Mouse (Mus musculus) right cerebral cortex, postnatal 10 days (tissue): Measurements from ENCODE around the gene Egf.
A peak's percentile ranks its signal among the peaks of the same experiment; 100 is the strongest.

Experiments used
- DNase-seq, 2 experiments: peaks; one replicate each; pipeline ENCODE4 v3.0.0; 2021; ENCODE audit warnings: low spot score in 2 of 2

Gene Egf

DNA sequence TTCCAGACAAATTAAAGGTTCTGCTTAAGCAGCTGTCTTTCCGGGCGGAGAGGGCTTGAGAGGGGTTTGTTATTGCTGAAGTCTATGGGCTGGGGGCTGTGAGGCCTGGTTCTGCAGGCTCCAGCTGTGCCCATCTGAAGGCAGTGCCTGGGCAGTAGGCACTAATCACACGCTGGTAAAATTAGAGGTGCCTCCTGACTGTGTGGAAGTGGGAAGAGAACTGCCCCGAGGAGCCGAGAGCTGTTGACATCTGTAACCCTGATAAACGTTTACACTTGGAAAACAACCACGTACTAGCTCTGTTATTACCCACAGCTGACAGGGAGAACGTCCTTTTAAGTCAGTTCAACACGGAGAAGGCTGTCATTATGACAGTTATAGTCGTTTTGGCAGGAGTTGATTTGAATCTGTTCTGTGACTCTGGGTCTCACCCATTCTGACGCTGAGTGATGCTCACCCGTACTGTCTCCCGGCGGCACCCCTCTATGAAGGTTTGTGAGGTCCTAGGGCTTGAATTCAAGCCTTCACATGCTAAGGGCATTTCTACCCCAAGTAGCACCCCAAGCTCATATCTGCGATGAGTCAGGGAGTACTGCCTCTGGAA lies 40.5 kb downstream of the Egf start:
- no peak for DNase-seq

DNA sequence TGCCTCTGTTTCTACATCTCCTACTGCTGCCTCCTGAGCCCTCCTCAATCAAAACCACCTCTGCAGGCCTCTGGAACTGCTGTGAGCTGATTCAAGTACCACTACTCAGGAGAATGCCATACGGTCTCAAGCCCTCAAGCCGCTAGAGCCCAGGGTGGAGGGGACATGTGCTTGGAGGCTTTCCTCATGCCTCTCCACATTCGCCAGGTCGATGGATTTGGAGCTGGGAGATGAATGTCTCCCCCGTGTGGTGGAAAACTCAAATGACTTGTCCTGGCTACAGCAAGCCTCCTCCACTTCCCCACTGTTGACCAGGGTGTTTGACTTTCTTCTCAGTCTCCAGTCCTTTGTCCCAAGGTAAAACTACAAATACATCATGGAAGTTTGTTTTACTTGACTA lies 47.0 kb downstream of the Egf start:
- DNase-seq: peak; percentile 37 to 57

DNA sequence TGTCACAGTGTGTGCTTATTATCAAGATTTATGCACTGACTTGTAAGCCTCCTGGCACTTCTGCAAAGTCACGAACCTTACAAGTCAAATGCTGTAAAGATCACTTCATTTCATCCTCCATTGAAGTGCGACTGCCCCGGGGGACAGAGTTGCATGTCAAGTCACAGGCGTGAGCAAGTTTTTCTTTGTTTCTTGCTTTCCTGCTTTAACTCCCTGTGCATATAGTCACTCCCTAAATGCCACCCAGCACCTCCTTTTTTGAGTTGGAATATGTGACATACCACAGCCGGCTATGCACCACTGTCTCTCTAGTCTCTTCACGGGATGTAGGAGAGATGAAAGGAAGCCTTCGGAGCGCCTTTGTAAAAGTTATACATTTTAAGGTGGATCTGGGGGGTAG lies 56.2 kb downstream of the Egf start:
- DNase-seq: no peak

DNA sequence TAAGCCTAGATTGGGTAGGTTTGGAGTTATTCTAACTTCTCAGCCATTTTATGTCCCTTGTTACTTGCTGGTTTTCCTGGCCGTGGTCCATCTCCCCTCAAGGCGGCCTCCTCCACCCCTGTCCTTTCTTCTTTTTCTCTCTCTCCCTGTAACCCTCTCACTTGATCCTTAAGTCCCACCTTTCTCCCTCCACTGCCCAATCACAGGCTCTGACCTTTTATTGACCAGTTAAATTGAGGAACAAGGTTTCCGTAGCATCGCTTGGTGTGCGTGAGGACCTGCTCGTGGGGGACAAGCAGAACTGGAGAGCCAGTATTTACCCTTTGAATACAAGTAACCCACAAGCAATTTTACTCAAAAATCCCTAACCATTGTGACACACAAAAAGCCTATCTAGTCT lies 56.8 kb downstream of the Egf start:
- DNase-seq: no peak

DNA sequence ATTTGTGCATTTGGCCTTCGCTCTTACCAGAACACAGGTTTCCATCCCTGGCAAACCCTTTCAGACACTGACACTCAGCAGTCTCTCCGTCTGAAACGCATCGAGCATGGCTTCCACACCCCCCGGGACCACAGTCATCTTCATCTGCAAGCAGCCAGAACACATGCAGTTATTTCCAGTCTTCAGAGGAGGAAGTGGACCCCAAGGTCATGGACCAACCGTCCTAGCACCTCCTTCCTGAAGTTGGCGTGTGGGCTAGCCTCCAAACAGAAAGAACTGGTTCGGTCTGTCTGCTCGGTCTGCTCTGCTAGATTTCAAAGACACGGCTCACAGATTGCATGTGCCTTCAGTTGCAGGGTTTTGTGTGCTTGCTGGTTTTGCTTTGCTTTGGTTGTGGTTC lies 57.4 kb downstream of the Egf start:
- DNase-seq: no peak

DNA sequence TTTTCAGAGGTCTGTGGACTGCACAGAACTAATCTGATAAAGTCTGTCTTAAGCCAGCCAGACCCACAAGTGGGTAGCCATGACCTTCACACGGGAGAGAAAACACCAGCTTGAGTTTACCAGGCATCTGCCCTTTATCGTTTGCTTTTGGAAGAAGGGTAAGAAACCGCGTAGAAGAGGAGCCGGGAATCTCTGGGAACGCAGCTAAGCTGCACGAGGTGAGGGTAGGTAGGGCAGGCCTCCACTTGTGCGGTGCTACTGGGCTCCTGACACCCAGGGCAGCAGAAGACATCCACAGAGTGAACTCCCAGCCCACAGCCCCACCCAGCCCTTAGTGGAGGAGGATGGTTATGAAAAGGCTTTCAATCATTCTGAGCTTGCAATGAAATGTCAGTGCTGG lies 59.2 kb downstream of the Egf start:
- DNase-seq: no peak

DNA sequence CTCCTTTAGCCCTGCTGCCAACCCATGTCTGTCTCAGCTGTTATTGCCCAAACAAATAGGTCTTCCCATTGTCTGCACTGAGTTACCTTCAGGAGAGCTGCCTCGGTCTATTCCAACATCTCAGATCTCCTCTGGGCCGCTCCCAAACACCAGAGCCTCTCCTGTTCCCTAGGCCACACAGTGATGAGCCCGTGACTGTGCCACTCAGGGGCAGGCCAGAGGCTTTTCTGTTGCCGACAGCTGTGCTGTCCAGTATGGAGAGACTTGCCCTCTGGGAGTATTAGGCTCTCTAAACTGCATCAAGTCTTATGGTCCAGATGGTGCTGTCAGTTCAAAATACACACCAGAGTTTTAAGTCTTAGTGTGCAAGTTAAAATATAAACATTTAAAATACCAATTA lies 61.5 kb downstream of the Egf start:
- no peak for DNase-seq

DNA sequence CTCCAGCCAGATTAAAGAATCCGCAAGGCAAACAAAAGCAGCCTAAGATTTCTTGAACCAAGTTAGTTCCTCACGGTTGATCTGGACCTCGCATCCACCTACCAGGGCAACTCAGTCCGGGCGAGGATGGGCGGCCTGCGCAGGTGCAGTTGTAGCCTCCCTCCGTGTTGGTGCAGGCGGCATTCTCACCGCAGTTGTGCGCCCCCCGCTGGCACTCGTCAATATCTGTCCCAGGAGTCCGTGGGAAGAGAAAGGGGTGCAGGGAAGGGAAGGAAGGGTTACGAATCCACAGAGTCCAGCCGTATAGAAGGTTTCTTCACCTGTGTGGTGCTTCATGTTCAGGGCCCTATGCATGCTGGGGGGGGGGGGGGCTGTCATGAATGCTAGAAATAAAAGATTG lies 62.3 kb downstream of the Egf start:
- DNase-seq: no peak

DNA sequence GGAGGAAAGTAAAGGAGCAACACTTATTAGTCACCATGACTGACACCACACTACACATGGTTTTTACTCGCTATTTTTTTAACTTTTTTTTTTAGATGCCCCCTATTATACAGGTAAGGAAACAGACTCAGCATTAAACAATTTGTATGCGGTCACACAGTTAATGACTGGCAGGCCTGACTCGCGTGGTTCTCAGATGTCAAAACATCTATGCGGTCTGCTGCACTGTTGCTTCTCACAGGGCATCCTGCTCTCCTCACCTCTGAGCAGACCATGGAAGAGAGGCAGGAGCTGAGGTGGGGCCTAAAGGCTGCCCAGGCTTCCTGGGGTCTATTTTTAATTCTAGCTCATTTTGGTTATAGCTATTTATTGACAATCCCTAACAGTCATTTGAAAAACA lies 67.7 kb downstream of the Egf start:
- DNase-seq: no peak

DNA sequence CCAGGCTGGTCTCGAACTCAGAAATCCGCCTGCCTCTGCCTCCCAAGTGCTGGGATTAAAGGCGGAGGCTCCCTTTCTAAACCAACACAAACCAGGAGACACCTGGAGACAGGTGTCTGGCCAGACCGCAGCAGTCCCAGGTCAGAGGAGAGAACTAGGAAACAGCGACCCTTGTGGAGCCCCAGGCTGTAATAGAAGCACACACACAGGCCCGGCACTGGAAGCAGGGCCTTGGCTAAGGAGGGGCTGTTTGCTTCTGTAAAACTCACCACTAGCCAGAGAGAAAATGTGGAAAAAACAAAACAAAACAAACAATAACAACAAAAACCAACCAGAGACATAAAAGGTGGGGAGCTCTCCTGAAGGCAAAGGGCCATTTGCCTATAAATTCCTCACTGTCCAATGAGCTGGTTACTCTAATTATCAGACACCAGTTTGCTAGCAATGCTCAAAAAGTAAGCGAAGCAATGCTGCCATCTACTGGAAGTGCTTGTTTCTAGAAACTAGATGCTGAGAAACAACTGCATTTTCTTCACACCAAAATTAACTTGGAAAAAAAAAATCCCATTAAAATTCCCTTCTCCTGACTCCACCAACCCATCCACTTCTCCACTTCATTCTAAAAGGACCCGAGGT lies 68.3 kb downstream of the Egf start:
- peak; percentile 71 to 78 for DNase-seq

DNA sequence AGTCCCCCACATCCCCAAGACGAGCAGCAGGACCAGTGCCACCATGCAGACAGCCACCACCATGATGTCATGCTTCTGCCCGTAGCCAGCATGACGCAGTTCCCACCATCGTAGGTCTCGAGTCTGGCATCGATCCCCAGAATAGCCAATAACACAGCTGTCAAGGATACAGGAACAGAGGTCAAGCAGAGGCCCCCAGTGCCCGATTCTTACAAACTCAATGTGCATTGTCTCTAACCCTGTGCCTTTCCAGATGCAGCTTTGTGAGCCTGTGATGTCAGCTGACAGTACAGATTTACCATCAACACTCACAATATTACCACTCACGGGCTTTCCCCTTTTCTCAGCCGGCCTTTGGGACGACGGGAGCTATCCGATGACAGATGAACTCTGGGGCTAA lies 68.9 kb downstream of the Egf start:
- DNase-seq: no peak

DNA sequence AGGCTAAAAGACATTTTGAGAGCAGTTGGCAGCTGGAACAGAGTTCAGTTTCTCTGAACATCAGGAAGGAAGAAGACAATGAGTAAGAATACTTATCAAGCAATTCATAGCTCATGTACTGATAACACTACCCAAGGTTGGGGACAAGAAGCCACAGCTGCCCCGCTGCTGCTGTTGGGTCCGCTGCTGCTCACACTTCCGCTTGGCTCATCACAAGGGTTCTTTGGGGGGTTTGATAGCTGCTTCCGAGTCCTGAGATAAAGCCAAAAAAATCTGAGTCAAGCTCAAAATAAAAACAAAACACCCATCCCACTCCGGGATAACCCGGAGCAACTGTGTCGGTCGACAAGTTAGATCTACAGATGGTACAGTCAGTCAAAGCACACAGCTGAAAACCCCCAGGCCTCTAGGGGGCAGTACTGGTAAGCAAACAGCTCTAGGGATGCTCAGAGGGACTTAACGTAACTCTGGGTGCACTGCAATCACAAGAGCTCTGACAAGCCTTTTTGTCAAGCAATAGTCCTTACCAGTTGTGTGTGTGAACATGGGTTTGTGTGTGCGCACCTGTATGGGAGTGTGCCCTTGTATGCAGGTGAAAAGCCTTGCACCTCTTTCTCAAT lies 71.9 kb downstream of the Egf start:
- no peak for DNase-seq

DNA sequence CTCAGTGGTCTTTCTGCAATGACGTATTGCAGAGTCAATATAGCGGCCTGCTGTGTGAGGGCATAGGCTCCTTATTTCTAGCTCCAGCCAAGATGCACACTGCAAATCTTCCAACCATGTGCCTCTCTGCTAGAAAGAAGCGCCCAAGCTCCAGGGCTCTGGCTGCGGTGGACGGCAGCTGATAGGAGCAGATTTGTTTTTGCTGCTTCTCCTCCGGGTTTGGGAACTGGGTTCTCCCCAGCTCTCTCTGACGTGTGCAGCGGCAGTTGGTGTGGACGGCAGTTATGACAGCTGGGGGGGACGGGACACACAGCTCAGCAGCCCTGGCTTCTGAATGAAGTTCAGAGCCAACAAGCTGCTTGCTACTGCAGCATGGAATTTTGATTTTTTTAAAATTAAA lies 72.7 kb downstream of the Egf start:
- peak; percentile 75 to 81 for DNase-seq

DNA sequence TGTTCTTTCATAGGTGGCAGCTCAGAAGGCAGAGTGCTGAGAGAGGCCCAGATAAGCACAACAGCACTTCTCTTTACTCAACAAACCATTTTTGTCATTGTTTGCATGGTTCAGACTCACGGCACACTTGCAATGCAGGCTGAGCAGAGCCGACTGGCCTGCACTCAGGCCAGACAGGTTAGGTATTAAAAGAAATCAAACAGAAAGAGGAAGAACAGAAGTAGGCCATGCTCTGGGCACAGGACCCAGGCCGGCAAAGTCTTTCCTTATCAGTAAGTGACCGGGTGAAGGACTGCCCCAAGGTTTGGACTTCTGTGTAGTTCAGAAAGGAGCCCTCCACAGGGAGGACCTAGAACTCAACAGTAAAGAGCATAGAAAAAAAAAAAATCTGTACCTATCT lies 73.3 kb downstream of the Egf start:
- no peak for DNase-seq

DNA sequence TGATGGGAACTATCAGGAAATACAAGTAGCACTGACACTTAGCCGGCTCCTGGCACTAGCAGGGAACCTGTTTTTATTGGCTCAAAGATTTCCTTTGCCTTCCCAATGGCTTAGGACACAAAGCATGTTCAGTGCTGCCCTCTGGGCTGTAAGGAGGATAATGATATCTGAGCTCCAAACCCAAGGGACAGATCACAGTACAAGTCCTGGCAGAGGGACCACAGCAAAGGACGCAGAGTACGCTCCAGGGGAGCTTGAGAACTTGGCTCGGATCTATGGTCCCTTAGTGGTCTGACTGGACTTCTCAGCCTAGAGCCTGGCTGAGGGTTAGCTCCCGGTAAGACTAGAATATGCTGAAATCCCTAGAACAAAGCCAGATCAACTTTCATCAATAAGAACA lies 74.9 kb downstream of the Egf start:
- peak; percentile 41 to 43 for DNase-seq

DNA sequence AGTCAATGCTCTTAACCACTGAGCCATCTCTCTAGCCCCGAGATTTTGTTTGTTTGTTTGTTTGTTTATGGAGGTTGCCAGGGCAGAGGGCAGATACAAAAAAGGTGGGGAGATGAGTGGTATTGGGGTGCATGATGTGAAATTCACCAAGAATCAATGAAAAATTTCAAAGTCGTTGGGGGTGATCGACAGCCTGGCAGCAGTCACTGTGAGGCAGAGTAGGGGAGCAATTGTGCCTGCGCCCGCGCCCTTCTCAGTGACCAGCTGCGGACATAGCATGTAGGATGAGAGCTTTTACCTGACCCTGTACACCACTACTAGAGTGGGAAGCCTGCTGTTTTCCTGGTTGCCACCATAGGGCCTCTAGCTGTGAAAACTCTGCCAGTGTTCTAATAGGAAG lies 79.2 kb downstream of the Egf start:
- no peak for DNase-seq

DNA sequence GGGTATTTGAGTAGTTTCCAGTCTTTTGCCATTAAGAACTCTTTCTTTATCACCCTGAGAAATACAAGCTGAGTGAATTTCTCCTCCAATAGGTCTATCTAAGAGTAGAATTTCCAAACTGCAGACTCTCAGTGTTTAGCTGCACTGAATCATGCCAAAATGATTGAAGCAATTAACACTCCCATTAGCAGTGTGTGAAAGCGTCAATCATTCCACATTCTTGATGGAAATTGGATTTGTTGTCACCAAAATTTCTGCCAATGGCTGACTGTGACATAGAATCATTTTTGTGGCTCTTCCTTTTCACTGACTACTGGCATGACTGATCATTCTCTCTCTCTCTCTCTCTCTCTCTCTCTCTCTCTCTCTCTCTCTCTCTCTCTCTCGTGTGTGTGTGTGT lies 91.2 kb downstream of the Egf start:
- no peak for DNase-seq

DNA sequence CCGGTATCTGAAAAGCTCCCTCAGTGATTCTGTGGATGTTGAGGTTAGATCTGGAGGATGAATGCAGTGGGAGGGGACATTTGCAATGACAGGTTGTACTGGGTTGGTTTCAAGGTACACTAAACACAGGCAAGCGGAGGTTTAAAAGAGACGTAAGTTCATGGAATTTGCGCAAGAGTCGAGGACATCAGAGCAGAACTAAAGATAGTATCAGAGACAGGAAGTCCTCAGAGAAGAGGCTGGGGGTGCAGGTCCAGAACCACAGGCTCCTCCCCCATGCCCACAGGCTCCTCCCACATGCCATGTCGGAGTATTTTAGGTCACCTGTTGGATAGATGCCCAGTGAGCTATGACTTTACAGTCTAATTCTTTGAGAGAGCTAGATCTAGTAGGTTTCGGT lies 96.3 kb downstream of the Egf start:
- no peak for DNase-seq

DNA sequence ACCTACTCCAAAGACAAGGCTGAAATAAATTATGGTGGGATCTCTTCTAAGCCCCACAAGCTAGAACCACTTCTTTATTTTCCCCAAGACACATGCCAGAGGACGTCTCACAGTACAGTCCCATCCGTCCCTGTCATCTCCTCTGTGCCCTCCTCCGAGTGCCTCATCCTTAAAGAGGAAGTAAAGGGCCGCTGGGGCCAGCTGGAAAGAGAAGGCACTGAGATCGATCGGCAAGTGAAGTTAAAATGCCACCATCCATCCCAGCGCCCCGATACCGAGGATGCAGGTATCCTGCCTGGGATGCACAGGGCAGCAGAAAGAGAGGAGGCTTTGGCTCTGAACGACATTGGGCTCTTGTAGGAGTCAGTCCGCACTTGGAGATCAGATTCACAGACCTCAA lies 97.3 kb downstream of the Egf start:
- no peak for DNase-seq

DNA sequence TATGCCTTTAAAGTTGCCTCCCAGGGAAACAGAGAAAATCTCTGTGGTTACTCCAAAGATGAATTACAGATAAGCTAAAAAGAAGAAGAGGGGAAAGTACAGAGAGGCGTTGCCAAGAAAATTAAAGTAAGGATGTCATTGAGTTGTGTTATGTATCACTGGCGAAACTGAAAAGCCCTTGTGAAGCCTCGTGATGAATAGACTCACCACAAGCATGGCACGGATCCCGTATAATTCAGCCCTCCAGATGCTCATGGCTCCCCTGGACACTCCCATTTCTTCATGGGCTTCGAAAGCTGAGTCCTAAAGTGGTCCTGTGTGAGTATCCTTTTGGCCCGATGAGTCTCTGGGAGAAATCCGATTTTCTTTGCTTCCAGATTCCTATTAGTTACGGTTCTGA lies 97.9 kb downstream of the Egf start:
- no peak for DNase-seq

DNA sequence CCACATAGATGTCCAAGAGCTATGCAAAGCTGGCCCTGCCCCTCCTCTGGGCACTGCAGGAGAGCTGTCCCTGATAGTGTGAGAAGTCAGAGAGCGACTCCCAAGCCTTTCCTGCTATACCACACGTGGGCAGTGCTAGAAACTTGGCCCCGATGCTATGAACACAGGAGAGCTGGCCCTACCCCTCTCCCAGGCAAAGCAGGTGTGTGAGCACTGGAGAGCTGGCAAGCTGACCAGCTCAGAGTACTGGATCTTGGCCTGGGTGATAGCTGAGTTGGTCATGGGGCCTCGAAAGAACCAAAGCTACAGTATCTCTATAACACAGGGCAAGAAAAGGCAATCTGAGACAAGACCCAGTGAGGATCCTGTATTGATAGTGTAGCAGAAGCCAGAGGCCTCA lies 98.6 kb downstream of the Egf start:
- no peak for DNase-seq

DNA sequence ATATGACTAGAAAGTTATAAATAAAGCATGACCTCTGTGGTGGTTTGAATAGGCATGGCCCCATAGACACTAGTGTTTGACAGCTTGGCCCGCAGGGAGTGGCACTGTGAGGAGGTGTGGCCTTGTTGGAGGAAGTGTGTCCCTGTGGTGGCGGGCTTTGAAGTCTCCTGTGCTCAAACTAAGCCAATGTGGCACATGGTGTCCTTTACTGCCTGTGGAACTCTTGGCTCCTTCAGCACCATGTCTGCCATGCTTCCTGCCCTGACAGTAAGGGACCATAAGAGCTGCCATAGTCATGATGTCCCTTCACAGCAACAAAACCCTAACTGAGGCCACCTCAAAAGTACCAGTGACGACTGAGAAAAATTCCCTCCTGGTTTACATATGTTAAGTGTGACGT lies 102.6 kb downstream of the Egf start:
- DNase-seq: no peak

DNA sequence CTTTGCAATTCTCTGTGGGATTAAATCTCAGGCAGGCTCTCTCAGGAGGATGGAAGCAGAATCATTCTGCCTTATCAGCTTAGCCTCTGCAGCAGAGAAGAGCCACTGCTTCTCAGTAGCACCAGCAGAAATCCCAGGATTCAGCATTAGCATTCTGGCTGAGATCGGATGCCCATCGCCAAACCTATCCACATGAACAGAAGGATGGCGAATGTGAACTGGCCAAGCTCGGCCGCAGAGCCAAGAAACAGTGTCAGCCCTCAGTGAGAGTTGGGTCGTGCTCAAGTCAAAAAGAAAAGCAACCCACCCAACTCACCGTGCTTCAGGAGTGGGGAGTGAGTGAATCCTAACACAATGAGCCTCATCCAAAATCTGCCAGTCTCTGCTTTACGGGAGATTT lies 103.4 kb downstream of the Egf start:
- DNase-seq: no peak

DNA sequence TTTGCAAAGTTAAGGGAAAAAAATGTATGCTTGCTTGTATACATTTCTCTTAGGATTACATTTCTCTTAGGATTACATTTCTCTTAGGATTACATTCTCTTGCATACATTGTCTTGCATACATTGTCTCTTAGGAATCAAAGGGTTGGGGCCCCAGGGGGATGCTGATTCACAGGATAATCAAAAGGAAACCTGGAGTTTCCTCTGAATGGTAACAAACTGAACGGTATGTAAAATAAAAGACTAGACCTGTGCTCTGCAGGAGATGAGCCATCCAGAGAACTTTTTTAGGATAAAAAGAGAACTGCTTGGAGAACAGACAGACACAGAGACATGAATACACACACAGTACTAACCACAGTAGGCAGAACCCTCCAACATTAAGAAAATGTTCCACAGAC lies 104.2 kb downstream of the Egf start:
- no peak for DNase-seq
